Mouse (Mus musculus): ENCODE data around the gene Pus7l. TPM values are rescaled to one million over a fixed set of nuclear protein-coding genes. Genes with fewer than 3 reads are reported as not detected.

The Pus7l gene
- polyA plus RNA-seq, 1 experiment: 6.4 TPM

- no peaks in the 10 kb centered on the region for H3K36me3 ChIP-seq (ENCODE audit: control insufficient read depth, insufficient read depth, low read length)
- H3K4me3 ChIP-seq (ENCODE audit: control insufficient read depth, insufficient read depth, low read length): no peak overlapping the region
- no peak overlapping the region for H3K27ac ChIP-seq (ENCODE audit: control insufficient read depth, insufficient read depth, low read length)
- TF ChIP-seq CTCF (IDR thresholded peaks at IDR 0.05; ENCODE audit: borderline replicate concordance, control insufficient read depth, extremely low read depth, insufficient read depth, low read length, poor library complexity) (no peak), POLR2A (IDR thresholded peaks at IDR 0.05; ENCODE audit: control insufficient read depth, extremely low read depth, insufficient read depth, low read length, poor library complexity) (no peak)
- H3K27me3 ChIP-seq (ENCODE audit: control insufficient read depth, insufficient read depth, low read length): no peaks in the 10 kb centered on the region
- DNase-seq: no peak
- peaks cover 5% of the 10 kb centered on the region; the same call in 1 of the 2 replicates for H3K4me1 ChIP-seq (replicated peaks; ENCODE audit: control insufficient read depth, insufficient read depth, low read length)
- 94% methylated on average over 2 of the region's 2 CpGs for WGBS
These were observed 60.8 kb downstream of the Pus7l start for GRCm38 (mm10) chr15:94482555-94482954.

- Histone ChIP-seq H3K4me1 (replicated peaks; ENCODE audit: control insufficient read depth, insufficient read depth, low read length) (peaks cover 5% of the 10 kb centered on the region; the same call in 1 of the 2 replicates), H3K36me3 (ENCODE audit: control insufficient read depth, insufficient read depth, low read length) (no peaks in the 10 kb centered on the region), H3K27ac (ENCODE audit: control insufficient read depth, insufficient read depth, low read length) (no peak overlapping the region), H3K27me3 (ENCODE audit: control insufficient read depth, insufficient read depth, low read length) (no peaks in the 10 kb centered on the region), H3K4me3 (ENCODE audit: control insufficient read depth, insufficient read depth, low read length) (no peak overlapping the region)
- WGBS: 70% methylated on average over 4 of the region's 4 CpGs
- DNase-seq: no peak
- TF ChIP-seq CTCF (IDR thresholded peaks at IDR 0.05; ENCODE audit: borderline replicate concordance, control insufficient read depth, extremely low read depth, insufficient read depth, low read length, poor library complexity): no peak
- no peak for TF ChIP-seq POLR2A (IDR thresholded peaks at IDR 0.05; ENCODE audit: control insufficient read depth, extremely low read depth, insufficient read depth, low read length, poor library complexity)
These were observed 62.6 kb downstream of the Pus7l start for GRCm38 (mm10) chr15:94480792-94481191.

GRCm38 (mm10) chr15:94480248-94480647, 63.1 kb downstream of the Pus7l start:
- no peak for DNase-seq
- H3K36me3 ChIP-seq (ENCODE audit: control insufficient read depth, insufficient read depth, low read length): no peaks in the 10 kb centered on the region
- 95% methylated on average over 5 of the region's 5 CpGs for WGBS
- no peak for TF ChIP-seq POLR2A (IDR thresholded peaks at IDR 0.05; ENCODE audit: control insufficient read depth, extremely low read depth, insufficient read depth, low read length, poor library complexity)
- no peak for TF ChIP-seq CTCF (IDR thresholded peaks at IDR 0.05; ENCODE audit: borderline replicate concordance, control insufficient read depth, extremely low read depth, insufficient read depth, low read length, poor library complexity)
- H3K4me3 ChIP-seq (ENCODE audit: control insufficient read depth, insufficient read depth, low read length): no peak overlapping the region
- peaks cover 5% of the 10 kb centered on the region; the same call in 1 of the 2 replicates for H3K4me1 ChIP-seq (replicated peaks; ENCODE audit: control insufficient read depth, insufficient read depth, low read length)
- H3K27me3 ChIP-seq (ENCODE audit: control insufficient read depth, insufficient read depth, low read length): no peaks in the 10 kb centered on the region
- no peak overlapping the region for H3K27ac ChIP-seq (ENCODE audit: control insufficient read depth, insufficient read depth, low read length)

GRCm38 (mm10) chr15:94479513-94480136, 63.7 kb downstream of the Pus7l start:
- peaks cover 5% of the 10 kb centered on the region; the same call in 1 of the 2 replicates for H3K4me1 ChIP-seq (replicated peaks; ENCODE audit: control insufficient read depth, insufficient read depth, low read length)
- TF ChIP-seq POLR2A (IDR thresholded peaks at IDR 0.05; ENCODE audit: control insufficient read depth, extremely low read depth, insufficient read depth, low read length, poor library complexity) (no peak), CTCF (IDR thresholded peaks at IDR 0.05; ENCODE audit: borderline replicate concordance, control insufficient read depth, extremely low read depth, insufficient read depth, low read length, poor library complexity) (no peak)
- H3K27ac ChIP-seq (ENCODE audit: control insufficient read depth, insufficient read depth, low read length): no peak overlapping the region
- 88% methylated on average over 3 of the region's 3 CpGs for WGBS
- no peaks in the 10 kb centered on the region for H3K27me3 ChIP-seq (ENCODE audit: control insufficient read depth, insufficient read depth, low read length)
- H3K4me3 ChIP-seq (ENCODE audit: control insufficient read depth, insufficient read depth, low read length): no peak overlapping the region
- DNase-seq: no peak
- H3K36me3 ChIP-seq (ENCODE audit: control insufficient read depth, insufficient read depth, low read length): no peaks in the 10 kb centered on the region

GRCm38 (mm10) chr15:94478706-94479105, 64.6 kb downstream of the Pus7l start:
- DNase-seq: peak; percentile 59
- TF ChIP-seq CTCF (IDR thresholded peaks at IDR 0.05; ENCODE audit: borderline replicate concordance, control insufficient read depth, extremely low read depth, insufficient read depth, low read length, poor library complexity): no peak
- TF ChIP-seq POLR2A (IDR thresholded peaks at IDR 0.05; ENCODE audit: control insufficient read depth, extremely low read depth, insufficient read depth, low read length, poor library complexity): no peak
- H3K36me3 ChIP-seq (ENCODE audit: control insufficient read depth, insufficient read depth, low read length): no peaks in the 10 kb centered on the region
- peak overlapping the region; percentile 17; the same call in 1 of the 2 replicates for H3K4me3 ChIP-seq (ENCODE audit: control insufficient read depth, insufficient read depth, low read length)
- H3K27ac ChIP-seq (ENCODE audit: control insufficient read depth, insufficient read depth, low read length): no peak overlapping the region
- 7% methylated on average over 13 of the region's 13 CpGs for WGBS
- H3K27me3 ChIP-seq (ENCODE audit: control insufficient read depth, insufficient read depth, low read length): no peaks in the 10 kb centered on the region
- peaks cover 5% of the 10 kb centered on the region; the same call in 1 of the 2 replicates for H3K4me1 ChIP-seq (replicated peaks; ENCODE audit: control insufficient read depth, insufficient read depth, low read length)

GRCm38 (mm10) chr15:94477287-94477686, 66.1 kb downstream of the Pus7l start:
- Histone ChIP-seq H3K27ac (ENCODE audit: control insufficient read depth, insufficient read depth, low read length) (no peak overlapping the region), H3K36me3 (ENCODE audit: control insufficient read depth, insufficient read depth, low read length) (no peaks in the 10 kb centered on the region), H3K4me3 (ENCODE audit: control insufficient read depth, insufficient read depth, low read length) (no peak overlapping the region), H3K4me1 (replicated peaks; ENCODE audit: control insufficient read depth, insufficient read depth, low read length) (peaks cover 5% of the 10 kb centered on the region; the same call in 1 of the 2 replicates), H3K27me3 (ENCODE audit: control insufficient read depth, insufficient read depth, low read length) (no peaks in the 10 kb centered on the region)
- WGBS: 91% methylated on average over 7 of the region's 7 CpGs
- no peak for TF ChIP-seq POLR2A (IDR thresholded peaks at IDR 0.05; ENCODE audit: control insufficient read depth, extremely low read depth, insufficient read depth, low read length, poor library complexity)
- no peak for TF ChIP-seq CTCF (IDR thresholded peaks at IDR 0.05; ENCODE audit: borderline replicate concordance, control insufficient read depth, extremely low read depth, insufficient read depth, low read length, poor library complexity)
- no peak for DNase-seq
